Mouse (Mus musculus): Measurements from ENCODE around the gene Tpst1.

GRCm38 (mm10) chr5:130076396-130076795 is 3.3 kb downstream of the Tpst1 start:
- TF ChIP-seq TAL1 (IDR thresholded peaks at IDR 0.05; ENCODE audit: low read length) = no peak
- TF ChIP-seq GATA1 (IDR thresholded peaks at IDR 0.05; ENCODE audit: low read length) = no peak

Data from erythroblast, embryonic 14.5 days (primary cell).